Mouse (Mus musculus) left cerebral cortex, postnatal 10 days (tissue): ENCODE results near the gene Myh4. TPM values are rescaled to one million over a fixed set of nuclear protein-coding genes. Genes with fewer than 3 reads are reported as not detected.

Source experiments
- total RNA-seq, 2 experiments: library from RNA; stranded (reverse); gene quantifications; 2 replicates each; pipeline ENCODE4 v1.2.3; 2021

Myh4 gene
- total RNA-seq, 2 experiments from 2014 or later = 0.51 to 0.64 TPM

Other genes starting within 250 kb of the Myh4 start
- gene Tmem220, start 212.9 kb upstream of the Myh4 start, total RNA-seq = under 1 TPM; 0.43 to 0.51 TPM
- 10 to 100 TPM; 23.0 to 26.1 TPM for gene Adprm, start 185.4 kb upstream of the Myh4 start, total RNA-seq
- 1 to 10 TPM; 8.3 to 8.9 TPM for gene Sco1, start 185.4 kb upstream of the Myh4 start, total RNA-seq
- 1 to 10 TPM; 3.3 TPM for gene Myh3, start 159.7 kb upstream of the Myh4 start, total RNA-seq
- gene Myh2, start 67.0 kb upstream of the Myh4 start, total RNA-seq = under 1 TPM; 0.58 to 0.59 TPM
- under 1 TPM; 0.32 to 0.45 TPM for gene Myh1, start 38.0 kb upstream of the Myh4 start, total RNA-seq
- gene Myh8, start 39.1 kb downstream of the Myh4 start, total RNA-seq = 1 to 10 TPM; 1.2 to 1.5 TPM
- gene Myh13, start 83.6 kb downstream of the Myh4 start, total RNA-seq = under 1 TPM; 0.43 to 0.71 TPM
- gene Gas7, start 217.4 kb downstream of the Myh4 start, total RNA-seq = 100 to 1,000 TPM; 480 to 508 TPM